Mouse (Mus musculus) intestine, embryonic 15.5 days (tissue): ENCODE measurements around the gene Mxra8. TPM values are rescaled to one million over a fixed set of nuclear protein-coding genes. Genes with fewer than 3 reads are reported as not detected.

Experiments
- ATAC-seq: fragments of 200-750 bp; cut with Nextera tagmentation; 2 replicates; pipeline ENCODE4 v1.8.0; 2017; ENCODE audit warnings: moderate TSS enrichment, moderate library complexity
- H3K27ac ChIP-seq: fragments of 300-500 bp; sonication (generic); 2 replicates; pipeline ENCODE4 v1.5.1; 2015; ENCODE audit warnings: mild to moderate bottlenecking, inconsistent platforms
- H3K27me3 ChIP-seq: fragments of 300-500 bp; sonication (generic); replicated peaks from 2 replicates; pipeline ENCODE4 v1.6.1; 2015; ENCODE audit warnings: inconsistent platforms
- H3K36me3 ChIP-seq: fragments of 300-500 bp; sonication (generic); 2 replicates; pipeline ENCODE4 v1.6.1; 2015; ENCODE audit warnings: inconsistent platforms
- H3K4me1 ChIP-seq: fragments of 300-500 bp; sonication (generic); replicated peaks from 2 replicates; pipeline ENCODE4 v1.6.1; 2015; ENCODE audit warnings: inconsistent platforms
- H3K4me2 ChIP-seq: fragments of 300-500 bp; sonication (generic); replicated peaks from 2 replicates; pipeline ENCODE4 v1.6.1; 2015; ENCODE audit warnings: mild to moderate bottlenecking, inconsistent platforms
- H3K4me3 ChIP-seq: fragments of 300-500 bp; sonication (generic); replicated peaks from 2 replicates; pipeline ENCODE4 v1.5.1; 2015; ENCODE audit warnings: inconsistent platforms
- H3K9ac ChIP-seq: fragments of 300-500 bp; sonication (generic); 2 replicates; pipeline ENCODE4 v1.6.1; 2015; ENCODE audit warnings: inconsistent platforms
- H3K9me3 ChIP-seq: fragments of 300-500 bp; sonication (generic); 2 replicates; pipeline ENCODE4 v1.6.1; 2016; ENCODE audit warnings: inconsistent platforms
- WGBS: fragments of 180-500 bp; shearing (Covaris S2); methylation state at CpG from one replicate; pipeline ENCODE4 v1.1.7; 2015; 5-methylcytosine and 5-hydroxymethylcytosine counted together
- polyA plus RNA-seq: library from polyadenylated mRNA; unstranded; fragments of >200 nt; fragmentation: Nextera tagmentation; extraction: Ambion mirVana; gene quantifications from 2 replicates; pipeline ENCODE4 v1.2.1, GENCODE M21; 2015

Mxra8 gene
- polyA plus RNA-seq, 1 experiment from 2014 or later: 76.9 TPM

DNA sequence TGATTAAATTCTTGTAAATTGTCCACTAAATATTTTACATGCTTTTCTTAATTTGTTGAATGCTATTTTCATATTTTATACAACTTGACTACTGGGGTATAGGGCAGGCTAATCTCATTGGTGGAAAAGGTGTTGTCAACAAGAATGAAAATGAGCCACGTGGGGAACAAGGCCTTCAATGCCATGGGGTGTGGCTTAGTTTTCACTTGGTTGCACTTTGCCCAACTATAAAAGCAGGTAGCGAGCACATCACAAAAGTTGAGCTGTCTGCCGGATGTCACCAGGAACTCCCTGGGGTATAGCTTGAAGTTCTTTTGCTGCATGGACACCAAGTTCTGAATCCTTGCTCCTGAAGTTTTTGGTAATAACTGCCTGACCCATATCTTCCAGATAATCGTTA lies 21.9 kb upstream of the Mxra8 start:
- peaks cover 44% of the 10 kb centered on the region for H3K36me3 ChIP-seq
- 68% methylated on average over 4 of the region's 4 CpGs for WGBS
- H3K27ac ChIP-seq: no peak overlapping the region
- no peak overlapping the region for H3K4me2 ChIP-seq
- no peak overlapping the region for H3K4me3 ChIP-seq
- peak; percentile 52 for ATAC-seq
- H3K27me3 ChIP-seq: no peaks in the 10 kb centered on the region
- no peaks in the 10 kb centered on the region for H3K9me3 ChIP-seq
- peaks cover 13% of the 10 kb centered on the region for H3K4me1 ChIP-seq
- H3K9ac ChIP-seq: no peak overlapping the region

DNA sequence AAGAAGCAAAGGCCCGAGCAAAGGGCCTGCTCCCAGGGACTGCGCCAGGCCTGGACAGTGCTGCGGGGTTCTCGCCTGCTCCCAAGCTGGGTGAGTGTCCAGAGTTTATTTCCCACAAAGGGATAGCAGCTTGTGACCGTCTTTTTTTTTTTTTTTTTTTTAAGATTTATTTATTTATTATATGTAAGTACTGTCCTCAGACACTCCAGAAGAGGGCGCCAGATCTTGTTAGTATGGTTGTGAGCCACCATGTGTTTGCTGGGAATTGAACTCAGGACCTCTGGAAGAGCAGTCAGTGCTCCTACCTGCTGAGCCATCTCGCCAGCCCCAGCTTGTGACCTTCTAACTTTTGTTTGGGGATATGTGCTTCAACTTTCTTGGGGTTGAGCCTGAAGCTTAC lies 18.5 kb upstream of the Mxra8 start:
- Histone ChIP-seq H3K9me3 (no peaks in the 10 kb centered on the region), H3K27me3 (no peaks in the 10 kb centered on the region), H3K9ac (no peak overlapping the region), H3K4me1 (peaks cover 3% of the 10 kb centered on the region; the same call in 1 of the 2 replicates), H3K4me2 (no peak overlapping the region), H3K27ac (no peak overlapping the region), H3K36me3 (peaks cover 57% of the 10 kb centered on the region), H3K4me3 (no peak overlapping the region)
- no peak for ATAC-seq
- WGBS: 73% methylated on average over 7 of the region's 7 CpGs

DNA sequence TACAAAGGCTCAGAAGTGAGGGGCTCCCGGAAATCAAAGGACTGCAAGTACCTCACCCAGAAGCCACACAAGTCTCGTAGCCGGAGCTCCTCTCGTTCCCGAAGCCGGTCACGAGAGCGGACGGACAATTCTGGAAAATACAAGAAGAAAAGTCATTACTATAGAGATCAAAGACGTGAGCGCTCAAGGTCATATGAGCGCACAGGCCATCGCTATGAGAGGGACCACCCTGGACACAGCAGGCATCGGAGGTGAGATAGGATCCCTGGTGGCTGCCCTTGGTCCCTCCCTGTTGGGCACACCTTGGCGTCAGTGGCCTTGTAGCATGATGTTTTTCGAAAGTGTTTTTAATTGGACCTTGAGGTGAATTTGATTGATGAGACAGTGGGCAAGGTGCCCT lies 16.0 kb upstream of the Mxra8 start:
- Histone ChIP-seq H3K4me1 (no peaks in the 10 kb centered on the region; the same call in 1 of the 2 replicates), H3K27ac (no peak overlapping the region), H3K4me3 (no peak overlapping the region), H3K9me3 (no peaks in the 10 kb centered on the region), H3K27me3 (no peaks in the 10 kb centered on the region), H3K9ac (no peak overlapping the region), H3K36me3 (peaks cover 57% of the 10 kb centered on the region), H3K4me2 (no peak overlapping the region)
- ATAC-seq: no peak
- WGBS: 95% methylated on average over 16 of the region's 16 CpGs

DNA sequence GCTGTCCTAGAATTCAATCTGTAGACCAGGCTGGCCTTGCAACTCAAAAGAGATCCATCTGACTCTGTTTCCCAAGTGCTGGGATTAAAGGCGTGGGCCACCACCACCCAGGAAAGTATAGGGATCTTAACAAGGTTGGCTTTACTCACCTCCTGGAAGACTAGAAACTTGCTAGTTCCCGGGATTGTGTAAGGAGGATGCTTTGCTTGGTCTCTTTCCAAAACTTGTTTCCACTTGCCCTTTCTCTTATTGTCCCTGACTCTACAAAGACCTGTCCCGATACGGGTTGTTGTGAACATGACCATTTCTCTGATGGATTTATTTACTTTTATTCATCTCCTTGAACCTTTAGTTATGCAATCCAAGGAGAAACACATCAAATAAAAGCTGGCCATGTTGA lies 9.6 kb upstream of the Mxra8 start:
- no peak for ATAC-seq
- Histone ChIP-seq H3K36me3 (peaks cover 21% of the 10 kb centered on the region), H3K27me3 (no peaks in the 10 kb centered on the region), H3K9ac (no peak overlapping the region), H3K27ac (no peak overlapping the region), H3K4me3 (no peak overlapping the region), H3K4me1 (peaks cover 21% of the 10 kb centered on the region), H3K4me2 (no peak overlapping the region), H3K9me3 (no peaks in the 10 kb centered on the region)
- 92% methylated on average over 4 of the region's 4 CpGs for WGBS

DNA sequence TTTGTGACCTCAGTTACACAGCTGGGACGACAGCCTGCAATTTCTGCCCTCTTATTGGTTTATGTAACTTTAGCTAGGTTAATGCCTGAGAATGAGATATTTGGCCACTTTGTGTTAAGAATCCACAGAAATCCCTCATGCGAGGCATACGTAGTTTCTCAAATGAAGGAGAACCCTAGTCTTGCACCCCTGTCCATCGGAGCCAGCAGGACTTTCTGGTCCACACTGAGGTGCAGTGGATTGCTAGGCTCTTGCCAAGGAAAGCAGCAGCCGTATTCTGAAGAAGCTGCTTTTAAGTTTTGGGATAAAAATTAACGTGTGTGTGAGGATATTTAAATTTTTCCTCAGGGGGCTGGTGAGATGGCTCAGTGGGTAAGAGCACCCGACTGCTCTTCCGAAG lies 8.9 kb upstream of the Mxra8 start:
- peaks cover 14% of the 10 kb centered on the region; the same call in 1 of the 2 replicates for H3K36me3 ChIP-seq
- peak overlapping the region; percentile 85 for H3K4me2 ChIP-seq
- H3K9me3 ChIP-seq: no peaks in the 10 kb centered on the region
- no peak overlapping the region for H3K9ac ChIP-seq
- peak overlapping the region; percentile 67; the same call in 1 of the 2 replicates for H3K4me3 ChIP-seq
- H3K27me3 ChIP-seq: no peaks in the 10 kb centered on the region
- 52% methylated on average over 8 of the region's 8 CpGs for WGBS
- no peak for ATAC-seq
- H3K4me1 ChIP-seq: peaks cover 21% of the 10 kb centered on the region
- peak overlapping the region; percentile 2; the same call in 1 of the 2 replicates for H3K27ac ChIP-seq

DNA sequence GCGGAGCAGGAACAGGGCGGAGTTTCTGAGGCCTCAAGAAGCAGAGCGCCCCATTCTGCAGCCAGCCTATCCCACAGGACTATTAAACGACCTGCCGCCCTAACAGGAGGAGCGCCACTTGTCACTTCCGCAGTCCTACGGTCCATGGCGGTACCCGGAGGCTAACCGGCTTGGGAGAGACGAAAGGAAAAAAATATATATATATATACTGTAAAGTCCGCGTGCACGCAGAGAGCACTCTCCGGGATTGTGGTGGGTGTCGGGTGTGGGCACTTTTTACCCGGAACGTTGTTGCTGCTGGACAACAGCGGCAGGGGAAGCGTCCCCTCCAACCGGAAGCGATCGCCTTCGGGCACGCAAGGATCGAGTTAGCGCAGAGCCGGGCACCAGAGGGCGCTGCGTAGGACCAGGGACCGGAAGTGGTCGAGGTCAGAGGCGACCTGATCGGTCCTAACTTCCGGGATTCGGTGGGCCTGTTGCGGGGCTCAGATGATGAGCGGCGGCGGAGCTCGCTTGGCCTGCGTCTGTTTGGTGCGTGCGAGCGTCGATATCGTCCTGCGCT lies 8.2 kb upstream of the Mxra8 start, which contains the start of gene Aurkaip1:
Gene Aurkaip1, plus strand, starts transcription at position 68 of the 562 bp plus-strand sequence.
- Histone ChIP-seq H3K27me3 (no peaks in the 10 kb centered on the region), H3K4me2 (peak within 1 kb of the TSS; percentile 85), H3K36me3 (peaks cover 14% of the 10 kb centered on the region; the same call in 1 of the 2 replicates), H3K9me3 (no peaks in the 10 kb centered on the region), H3K4me3 (peak within 1 kb of the TSS; percentile 67), H3K4me1 (peaks cover 21% of the 10 kb centered on the region), H3K27ac (peak within 1 kb of the TSS; percentile 91), H3K9ac (peak within 1 kb of the TSS; percentile 77)
- peak; percentile 98 for ATAC-seq
- under 1% methylated on average over 49 of the region's 49 CpGs for WGBS

DNA sequence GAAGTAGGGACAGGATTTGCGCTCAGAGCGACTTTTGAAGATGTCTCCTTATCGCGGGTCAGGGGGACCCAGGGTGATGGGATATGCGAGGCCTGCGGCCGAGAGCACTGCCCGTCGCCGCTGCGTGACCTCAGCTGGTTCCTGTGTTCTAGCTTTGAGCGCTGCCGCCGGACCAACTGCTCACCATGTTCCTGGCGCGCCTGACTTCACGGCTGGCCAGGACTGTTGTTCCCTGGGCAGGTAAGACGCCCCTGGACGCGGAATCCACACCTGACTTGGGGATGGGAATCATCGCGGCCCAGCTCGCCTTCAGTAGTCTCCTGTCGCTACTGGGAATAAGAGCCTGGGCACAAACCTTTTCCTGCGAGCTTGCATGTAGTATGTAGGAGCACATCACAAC lies 7.6 kb upstream of the Mxra8 start:
- Histone ChIP-seq H3K9ac (peak overlapping the region; percentile 77), H3K36me3 (peaks cover 11% of the 10 kb centered on the region; the same call in 1 of the 2 replicates), H3K4me2 (peak overlapping the region; percentile 85), H3K9me3 (no peaks in the 10 kb centered on the region), H3K27ac (peak overlapping the region; percentile 91), H3K4me3 (peak overlapping the region; percentile 67), H3K27me3 (no peaks in the 10 kb centered on the region), H3K4me1 (peaks cover 21% of the 10 kb centered on the region)
- ATAC-seq: no peak; the same call in 1 of the 2 replicates
- under 1% methylated on average over 25 of the region's 25 CpGs for WGBS

DNA sequence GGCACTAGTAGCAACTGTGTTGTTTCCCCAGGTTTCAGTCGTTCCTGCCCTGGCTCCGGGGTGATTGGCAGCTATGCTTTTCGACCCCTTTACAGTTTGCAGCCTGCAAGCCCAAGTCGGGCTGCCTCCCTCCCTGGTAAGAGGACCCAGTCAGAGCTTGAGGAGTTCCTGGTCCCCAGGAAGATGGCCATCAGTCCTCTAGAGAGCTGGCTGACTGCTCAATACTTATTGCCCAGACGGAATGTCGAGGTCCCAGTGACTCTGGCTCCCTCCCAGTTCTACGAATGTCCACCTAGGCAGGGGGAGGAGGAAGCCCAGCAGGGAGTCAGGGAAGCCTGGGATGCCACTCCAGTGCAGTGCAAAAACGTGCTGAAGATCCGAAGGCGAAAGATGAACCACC lies 7.2 kb upstream of the Mxra8 start:
- Histone ChIP-seq H3K36me3 (peaks cover 10% of the 10 kb centered on the region; the same call in 1 of the 2 replicates), H3K27ac (peak overlapping the region; percentile 91; the same call in 1 of the 2 replicates), H3K4me2 (peak overlapping the region; percentile 85), H3K4me1 (peaks cover 21% of the 10 kb centered on the region), H3K4me3 (peak overlapping the region; percentile 67), H3K9ac (peak overlapping the region; percentile 77), H3K9me3 (no peaks in the 10 kb centered on the region), H3K27me3 (no peaks in the 10 kb centered on the region)
- WGBS: 55% methylated on average over 10 of the region's 10 CpGs
- ATAC-seq: no peak

DNA sequence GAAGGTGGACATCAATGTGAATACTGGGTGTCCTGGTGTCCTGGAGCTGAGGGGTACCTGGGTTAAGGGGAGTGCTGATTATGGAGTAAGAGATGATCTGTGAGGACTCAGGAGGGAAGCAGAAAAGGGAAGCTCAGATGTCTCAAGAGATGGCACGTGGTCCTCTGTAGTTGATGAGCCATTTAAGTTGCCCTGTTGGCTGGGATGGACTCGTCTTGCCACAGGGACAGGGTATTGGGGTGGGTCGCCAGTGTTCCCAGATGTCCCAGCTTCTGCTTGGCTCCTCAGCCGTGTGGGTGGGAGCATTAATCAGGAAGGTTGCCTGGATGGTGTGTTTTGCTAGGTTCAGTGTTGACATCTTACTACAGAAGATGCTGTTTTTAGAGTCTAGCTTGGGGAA lies 6.2 kb upstream of the Mxra8 start:
- WGBS: 86% methylated on average over 4 of the region's 4 CpGs
- Histone ChIP-seq H3K9ac (0 out of 2 replicates have a peak overlapping the region, but pooled peaks have one; percentile 13), H3K27me3 (no peaks in the 10 kb centered on the region), H3K36me3 (peaks cover 6% of the 10 kb centered on the region; the same call in 1 of the 2 replicates), H3K9me3 (no peaks in the 10 kb centered on the region), H3K4me3 (no peak overlapping the region), H3K4me2 (no peak overlapping the region), H3K27ac (no peak overlapping the region), H3K4me1 (peaks cover 29% of the 10 kb centered on the region)
- no peak for ATAC-seq

DNA sequence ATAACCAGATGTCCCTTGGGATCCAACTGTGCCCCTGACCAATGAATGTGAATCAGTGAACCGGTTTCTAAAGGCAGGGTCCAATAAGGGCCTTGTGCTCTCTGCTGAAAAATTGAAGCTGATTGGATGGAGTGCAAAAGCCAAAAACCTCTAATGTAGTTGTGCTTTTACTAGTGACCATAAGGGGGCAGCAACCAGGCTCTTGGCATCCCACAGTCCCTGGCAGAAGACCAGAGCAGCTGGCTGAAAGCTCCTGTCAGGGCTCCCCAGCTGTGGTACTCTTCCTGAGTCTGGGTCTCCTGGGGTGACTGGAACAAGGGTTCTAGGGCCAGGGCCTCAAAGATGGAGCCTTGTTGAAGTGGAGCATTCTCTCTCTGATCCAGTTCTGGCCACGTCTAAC lies 5.6 kb upstream of the Mxra8 start:
- H3K27me3 ChIP-seq: no peaks in the 10 kb centered on the region
- 0 out of 2 replicates have a peak overlapping the region, but pooled peaks have one; percentile 11 for H3K4me2 ChIP-seq
- no peak overlapping the region for H3K4me3 ChIP-seq
- peak; percentile 9; the same call in 1 of the 2 replicates for ATAC-seq
- no peaks in the 10 kb centered on the region for H3K9me3 ChIP-seq
- H3K27ac ChIP-seq: peak overlapping the region; percentile 66
- H3K36me3 ChIP-seq: peaks cover 6% of the 10 kb centered on the region; the same call in 1 of the 2 replicates
- H3K4me1 ChIP-seq: peaks cover 29% of the 10 kb centered on the region
- WGBS: 19% methylated on average over 2 of the region's 2 CpGs
- H3K9ac ChIP-seq: no peak overlapping the region

DNA sequence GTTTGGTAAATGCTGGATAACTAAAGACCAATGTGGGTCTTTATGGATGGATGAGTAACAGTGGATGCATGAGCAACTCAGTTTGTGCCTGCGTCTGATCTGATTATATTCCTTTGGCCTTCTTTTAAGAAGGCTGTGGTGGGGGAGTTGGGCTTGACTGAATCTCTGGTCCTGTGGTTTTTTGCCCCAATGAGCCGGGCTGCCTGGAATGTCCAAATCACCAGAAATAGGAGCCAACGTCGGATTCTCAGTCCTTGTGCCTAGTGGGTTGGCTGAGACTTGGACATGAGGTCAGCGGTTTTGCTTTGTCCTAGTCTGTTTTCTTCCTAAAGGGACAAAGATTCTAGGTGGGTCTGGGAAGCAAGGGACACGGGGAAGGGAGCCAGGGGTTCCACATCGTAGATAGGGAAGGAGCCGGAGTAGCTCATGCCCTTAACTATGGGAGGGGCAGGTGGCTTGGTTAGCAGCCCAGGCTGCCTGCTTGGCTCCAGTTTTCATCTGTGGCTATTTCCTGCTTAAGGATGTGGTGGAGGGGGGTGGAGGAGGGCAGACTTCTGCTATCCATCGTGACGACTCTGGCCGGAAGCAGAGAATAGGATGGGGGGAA lies 2.0 kb upstream of the Mxra8 start:
- H3K36me3 ChIP-seq: peaks cover 6% of the 10 kb centered on the region; the same call in 1 of the 2 replicates
- H3K9me3 ChIP-seq: no peaks in the 10 kb centered on the region
- no peak overlapping the region for H3K4me3 ChIP-seq
- H3K4me1 ChIP-seq: peaks cover 48% of the 10 kb centered on the region
- H3K9ac ChIP-seq: no peak overlapping the region
- H3K4me2 ChIP-seq: peak overlapping the region; percentile 12; the same call in 1 of the 2 replicates
- no peaks in the 10 kb centered on the region for H3K27me3 ChIP-seq
- ATAC-seq: no peak
- WGBS: 60% methylated on average over 11 of the region's 11 CpGs
- peak overlapping the region; percentile 89 for H3K27ac ChIP-seq

DNA sequence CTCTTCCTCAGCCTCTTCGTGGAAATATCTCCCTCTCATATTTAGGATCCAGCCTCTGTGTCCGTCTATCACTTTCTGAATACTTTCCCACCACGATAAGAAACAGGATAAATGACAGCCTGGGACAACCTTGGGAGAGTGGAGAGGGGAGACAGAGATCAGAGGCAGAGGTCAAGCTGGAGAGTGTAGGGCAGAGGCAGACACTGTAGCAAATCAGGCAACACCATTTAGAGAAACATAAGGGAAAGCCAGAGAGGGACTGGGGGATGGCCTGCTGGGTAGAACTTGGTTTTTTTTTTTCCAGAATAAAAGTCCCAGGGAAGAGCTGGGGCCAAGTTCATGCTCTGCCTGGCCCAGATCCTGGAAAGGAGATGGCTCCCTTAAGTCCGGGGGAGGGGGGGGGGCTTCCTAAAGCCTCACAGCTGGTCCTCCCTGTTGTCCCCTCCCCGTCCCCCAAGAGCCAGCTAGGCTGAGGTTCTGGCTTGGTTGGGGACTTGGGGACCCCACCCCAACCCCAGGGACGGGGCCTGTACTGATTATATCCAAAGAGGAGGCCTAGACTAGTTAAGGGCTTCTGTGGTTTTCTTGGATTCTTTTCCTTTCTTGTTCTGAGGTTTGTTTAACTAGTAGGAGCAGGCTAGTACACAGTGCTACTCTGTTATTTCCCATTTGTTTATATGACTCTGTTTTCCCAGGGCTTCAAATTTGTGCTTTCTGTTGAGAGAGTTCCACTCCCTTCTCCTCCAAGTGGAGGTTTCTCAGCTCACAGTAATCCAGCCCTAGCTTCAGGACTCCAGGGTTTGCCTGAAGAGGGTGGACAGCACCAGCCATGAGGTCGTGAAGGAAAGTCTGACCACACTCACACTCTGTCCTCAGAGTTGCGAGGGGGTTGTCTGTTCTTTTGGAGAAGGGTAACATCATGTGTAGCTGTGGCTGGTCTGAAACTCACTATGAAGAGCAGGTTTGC lies 1.0 kb upstream of the Mxra8 start:
- no peak overlapping the region for H3K9ac ChIP-seq
- H3K4me1 ChIP-seq: peaks cover 38% of the 10 kb centered on the region
- no peaks in the 10 kb centered on the region for H3K9me3 ChIP-seq
- WGBS: 38% methylated on average over 8 of the region's 8 CpGs
- H3K27ac ChIP-seq: peak overlapping the region; percentile 89
- no peak for ATAC-seq
- H3K36me3 ChIP-seq: 0 out of 2 replicates have a peak, but pooled peaks cover 4% of the 10 kb centered on the region
- H3K4me2 ChIP-seq: peak overlapping the region; percentile 12; the same call in 1 of the 2 replicates
- no peak overlapping the region for H3K4me3 ChIP-seq
- no peaks in the 10 kb centered on the region for H3K27me3 ChIP-seq
